Mouse (Mus musculus) limb, embryonic 13.5 days (tissue): ENCODE measurements at regions not wholly inside any gene's neighbourhood (a gene's known extent, or its start where the extent isn't known, plus 50 kb on each side); places are given as distances from the start of the nearest gene placed in this dataset.
"Not testable (repeated sequence)": the region's sequence is repeated elsewhere in the genome, so short reads cannot be mapped to it uniquely, and the experiment has no call there.

Source experiments
- ATAC-seq: fragments of 200-750 bp; cut with Nextera tagmentation; 2 replicates; pipeline ENCODE4 v1.8.0; 2017; ENCODE audit warnings: low read depth, moderate number of reproducible peaks, moderate TSS enrichment; ENCODE audit not compliant: low FRiP score
- H3K27ac ChIP-seq: fragments of 300-500 bp; sonication (generic); 2 replicates; pipeline ENCODE4 v1.5.1; 2015; ENCODE audit warnings: inconsistent platforms, mild to moderate bottlenecking, moderate library complexity
- H3K27me3 ChIP-seq: fragments of 300-500 bp; sonication (generic); 2 replicates; pipeline ENCODE4 v1.6.1; 2015; ENCODE audit warnings: mild to moderate bottlenecking, inconsistent platforms
- H3K36me3 ChIP-seq: fragments of 300-500 bp; sonication (generic); 2 replicates; pipeline ENCODE4 v1.6.1; 2015; ENCODE audit warnings: inconsistent platforms, mild to moderate bottlenecking, moderate library complexity
- H3K4me1 ChIP-seq: fragments of 300-500 bp; sonication (generic); 2 replicates; pipeline ENCODE4 v1.6.1; 2015; ENCODE audit warnings: inconsistent platforms
- H3K4me2 ChIP-seq: fragments of 300-500 bp; sonication (generic); replicated peaks from 2 replicates; pipeline ENCODE4 v1.6.1; 2015; ENCODE audit warnings: inconsistent platforms, mild to moderate bottlenecking, moderate library complexity
- H3K4me3 ChIP-seq: fragments of 300-500 bp; sonication (generic); 2 replicates; pipeline ENCODE4 v1.5.1; 2015; ENCODE audit warnings: moderate library complexity, mild to moderate bottlenecking, inconsistent platforms
- H3K9ac ChIP-seq: fragments of 300-500 bp; sonication (generic); 2 replicates; pipeline ENCODE4 v1.6.1; 2015; ENCODE audit warnings: mild to moderate bottlenecking, inconsistent platforms
- H3K9me3 ChIP-seq: fragments of 300-500 bp; sonication (generic); 2 replicates; pipeline ENCODE4 v1.6.1; 2016; ENCODE audit warnings: inconsistent platforms
- WGBS: fragments of 180-500 bp; shearing (Covaris S2); methylation state at CpG from one replicate; pipeline ENCODE4 v1.1.7; 2015; 5-methylcytosine and 5-hydroxymethylcytosine counted together

GRCm38 (mm10) chr1:81737111-81737833 is 495.6 kb upstream of the Gm9747 start:
- H3K4me2 ChIP-seq: no peak overlapping the region
- no peak overlapping the region for H3K9ac ChIP-seq
- no peaks in the 10 kb centered on the region for H3K9me3 ChIP-seq
- H3K4me1 ChIP-seq: peaks cover 4% of the 10 kb centered on the region; the same call in 1 of the 2 replicates
- WGBS: 79% methylated on average over 6 of the region's 6 CpGs
- no peak overlapping the region for H3K4me3 ChIP-seq
- no peak overlapping the region for H3K27ac ChIP-seq
- no peaks in the 10 kb centered on the region for H3K27me3 ChIP-seq
- H3K36me3 ChIP-seq: no peaks in the 10 kb centered on the region
- no peak for ATAC-seq

GRCm38 (mm10) chr1:81738384-81738783 is 494.5 kb upstream of the Gm9747 start:
- H3K9me3 ChIP-seq: no peaks in the 10 kb centered on the region
- no peaks in the 10 kb centered on the region for H3K27me3 ChIP-seq
- no peak for ATAC-seq
- no peak overlapping the region for H3K9ac ChIP-seq
- no peak overlapping the region for H3K27ac ChIP-seq
- no peaks in the 10 kb centered on the region for H3K36me3 ChIP-seq
- H3K4me2 ChIP-seq: no peak overlapping the region
- WGBS: 13% methylated on average over 2 of the region's 2 CpGs
- peaks cover 4% of the 10 kb centered on the region; the same call in 1 of the 2 replicates for H3K4me1 ChIP-seq
- no peak overlapping the region for H3K4me3 ChIP-seq

- 39% methylated on average over 3 of the region's 3 CpGs for WGBS
- ATAC-seq: no peak
Observed at GRCm38 (mm10) chr1:81739392-81739791, 493.5 kb upstream of the Gm9747 start.

GRCm38 (mm10) chr1:81739981-81740380 is 492.9 kb upstream of the Gm9747 start:
- H3K36me3 ChIP-seq: no peaks in the 10 kb centered on the region
- ATAC-seq: no peak
- no peaks in the 10 kb centered on the region for H3K9me3 ChIP-seq
- H3K27me3 ChIP-seq: no peaks in the 10 kb centered on the region
- 97% methylated on average over 1 of the region's 1 CpGs for WGBS
- H3K4me2 ChIP-seq: no peak overlapping the region
- H3K4me1 ChIP-seq: peaks cover 19% of the 10 kb centered on the region
- H3K9ac ChIP-seq: no peak overlapping the region
- no peak overlapping the region for H3K4me3 ChIP-seq
- no peak overlapping the region for H3K27ac ChIP-seq

More at GRCm38 (mm10) chr1:81739392-81739791, 493.5 kb upstream of the Gm9747 start:
- H3K4me3 ChIP-seq: no peak overlapping the region
- no peak overlapping the region for H3K27ac ChIP-seq
- H3K4me2 ChIP-seq: no peak overlapping the region
- no peaks in the 10 kb centered on the region for H3K36me3 ChIP-seq
- H3K9ac ChIP-seq: no peak overlapping the region
- no peaks in the 10 kb centered on the region for H3K9me3 ChIP-seq
- H3K4me1 ChIP-seq: peaks cover 13% of the 10 kb centered on the region
- H3K27me3 ChIP-seq: no peaks in the 10 kb centered on the region

GRCm38 (mm10) chr1:81741882-81742281 is 491.0 kb upstream of the Gm9747 start:
- H3K4me1 ChIP-seq: peaks cover 33% of the 10 kb centered on the region
- not testable (repeated sequence) for H3K36me3 ChIP-seq, H3K27ac ChIP-seq, H3K4me2 ChIP-seq, H3K4me3 ChIP-seq, ATAC-seq, H3K9me3 ChIP-seq, H3K9ac ChIP-seq, H3K27me3 ChIP-seq
- 83% methylated on average over 8 of the region's 8 CpGs for WGBS

GRCm38 (mm10) chr1:81744524-81744923 is 488.4 kb upstream of the Gm9747 start:
- Histone ChIP-seq H3K4me3 (no peak overlapping the region), H3K4me2 (peak overlapping the region; percentile 41), H3K36me3 (no peaks in the 10 kb centered on the region), H3K27ac (peak overlapping the region; percentile 88), H3K9me3 (no peaks in the 10 kb centered on the region), H3K27me3 (no peaks in the 10 kb centered on the region), H3K9ac (no peak overlapping the region), H3K4me1 (peaks cover 29% of the 10 kb centered on the region)
- WGBS: 4% methylated on average over 8 of the region's 8 CpGs
- ATAC-seq: peak; percentile 93

GRCm38 (mm10) chr1:81745024-81745960 is 487.6 kb upstream of the Gm9747 start:
- no peaks in the 10 kb centered on the region for H3K27me3 ChIP-seq
- 34% methylated on average over 14 of the region's 14 CpGs for WGBS
- peaks cover 29% of the 10 kb centered on the region for H3K4me1 ChIP-seq
- H3K9me3 ChIP-seq: no peaks in the 10 kb centered on the region
- H3K27ac ChIP-seq: peak overlapping the region; percentile 88
- peak overlapping the region; percentile 41 for H3K4me2 ChIP-seq
- peak; percentile 51 for ATAC-seq
- no peaks in the 10 kb centered on the region for H3K36me3 ChIP-seq
- no peak overlapping the region for H3K9ac ChIP-seq
- no peak overlapping the region for H3K4me3 ChIP-seq

GRCm38 (mm10) chr1:81746013-81746412 is 486.9 kb upstream of the Gm9747 start:
- Histone ChIP-seq H3K36me3 (no peaks in the 10 kb centered on the region), H3K9me3 (no peaks in the 10 kb centered on the region), H3K27me3 (no peaks in the 10 kb centered on the region), H3K4me2 (no peak overlapping the region), H3K27ac (peak overlapping the region; percentile 10; the same call in 1 of the 2 replicates), H3K4me1 (peaks cover 29% of the 10 kb centered on the region), H3K4me3 (no peak overlapping the region), H3K9ac (no peak overlapping the region)
- WGBS: 43% methylated on average over 3 of the region's 3 CpGs
- ATAC-seq: no peak

- 71% methylated on average over 3 of the region's 3 CpGs for WGBS
- Histone ChIP-seq H3K36me3 (no peaks in the 10 kb centered on the region), H3K27me3 (no peaks in the 10 kb centered on the region), H3K4me1 (peaks cover 29% of the 10 kb centered on the region), H3K9ac (no peak overlapping the region), H3K27ac (peak overlapping the region; percentile 44; the same call in 1 of the 2 replicates), H3K4me3 (no peak overlapping the region), H3K9me3 (no peaks in the 10 kb centered on the region), H3K4me2 (no peak overlapping the region)
- no peak for ATAC-seq
Observed at GRCm38 (mm10) chr1:81747025-81747424, 485.9 kb upstream of the Gm9747 start.

- Histone ChIP-seq H3K9me3 (no peaks in the 10 kb centered on the region), H3K36me3 (no peaks in the 10 kb centered on the region), H3K4me2 (no peak overlapping the region), H3K27me3 (no peaks in the 10 kb centered on the region), H3K4me1 (no peaks in the 10 kb centered on the region), H3K4me3 (no peak overlapping the region), H3K27ac (no peak overlapping the region), H3K9ac (no peak overlapping the region)
- WGBS: 86% methylated on average over 2 of the region's 2 CpGs
- ATAC-seq: no peak
Observed at GRCm38 (mm10) chr1:81754067-81754466, 478.8 kb upstream of the Gm9747 start.

GRCm38 (mm10) chr1:81755281-81755680 is 477.6 kb upstream of the Gm9747 start:
- 68% methylated on average over 3 of the region's 3 CpGs for WGBS
- ATAC-seq: 0 out of 2 replicates have a peak, but pooled peaks have one; percentile 32

GRCm38 (mm10) chr1:81755694-81756093 is 477.2 kb upstream of the Gm9747 start:
- Histone ChIP-seq H3K4me3 (no peak overlapping the region), H3K27ac (no peak overlapping the region), H3K4me1 (0 out of 2 replicates have a peak, but pooled peaks cover 4% of the 10 kb centered on the region), H3K9me3 (no peaks in the 10 kb centered on the region), H3K36me3 (no peaks in the 10 kb centered on the region), H3K27me3 (no peaks in the 10 kb centered on the region), H3K4me2 (no peak overlapping the region), H3K9ac (no peak overlapping the region)
- no peak for ATAC-seq
- WGBS: 53% methylated on average over 2 of the region's 2 CpGs

More at GRCm38 (mm10) chr1:81755281-81755680, 477.6 kb upstream of the Gm9747 start:
- H3K4me3 ChIP-seq: no peak overlapping the region
- H3K4me2 ChIP-seq: no peak overlapping the region
- no peaks in the 10 kb centered on the region for H3K36me3 ChIP-seq
- H3K9me3 ChIP-seq: no peaks in the 10 kb centered on the region
- H3K27me3 ChIP-seq: no peaks in the 10 kb centered on the region
- no peak overlapping the region for H3K27ac ChIP-seq
- H3K4me1 ChIP-seq: 0 out of 2 replicates have a peak, but pooled peaks cover 4% of the 10 kb centered on the region
- no peak overlapping the region for H3K9ac ChIP-seq
